Mouse (Mus musculus) megakaryocyte, embryonic 14.5 days (primary cell): ENCODE measurements around the gene Ctnna3.

ENCODE experiments used
- FLI1 ChIP-seq: IDR thresholded peaks from 2 replicates; pipeline ENCODE4 v1.6.1; 2012; ENCODE audit warnings: low read length, inconsistent platforms, mixed read lengths
- GATA1 ChIP-seq: IDR thresholded peaks from 3 replicates; pipeline ENCODE4 v1.6.1; 2012; ENCODE audit warnings: mixed read lengths, low read length, inconsistent platforms, borderline replicate concordance

DNA sequence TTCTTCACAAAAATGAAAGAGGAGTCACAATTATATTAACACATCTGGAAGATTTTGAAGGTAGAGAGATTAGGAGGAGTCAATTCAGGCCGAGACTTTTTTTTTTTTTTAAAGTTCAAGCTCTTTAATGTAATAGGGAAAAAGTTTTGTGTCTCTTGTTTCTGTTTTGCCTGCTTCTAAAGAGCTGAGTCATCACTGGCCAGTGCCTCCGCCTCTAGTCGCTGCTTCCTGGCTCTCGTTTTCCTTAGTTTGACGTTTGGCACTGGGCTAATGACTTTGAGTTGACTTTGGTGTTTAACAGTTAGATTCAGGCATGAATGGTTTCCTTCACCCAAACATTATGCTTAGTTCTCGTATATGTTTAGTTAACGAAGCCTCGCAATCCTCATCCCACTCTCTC is 282.6 kb downstream of the Ctnna3 start:
- TF ChIP-seq GATA1, result no peak
- no peak for TF ChIP-seq FLI1
